Mouse (Mus musculus): ENCODE data around the gene Zfp709.
"Not testable (repeated sequence)": the region's sequence is repeated elsewhere in the genome, so short reads cannot be mapped to it uniquely, and the experiment has no call there.

Gene Zfp709

DNA sequence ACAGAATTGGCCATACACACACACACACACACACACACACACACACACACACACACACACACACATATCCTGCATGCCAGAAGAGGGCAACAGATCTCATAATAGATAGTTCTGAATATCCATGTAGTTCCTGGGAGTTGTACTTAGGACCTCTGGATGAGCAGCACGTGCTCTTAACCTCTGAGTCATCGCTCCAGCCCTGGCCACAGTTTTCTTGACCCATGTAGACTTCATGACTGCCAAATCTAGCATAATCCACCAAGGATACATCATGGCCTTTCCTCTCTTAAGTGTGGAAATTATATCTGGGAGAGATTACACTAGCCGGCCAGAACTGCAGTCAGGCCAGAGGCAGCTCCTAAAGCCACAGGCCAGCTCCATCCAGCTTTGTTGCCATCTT lies 44.7 kb downstream of the Zfp709 start:
- no peak for DNase-seq (ENCODE audit: low spot score)

DNA sequence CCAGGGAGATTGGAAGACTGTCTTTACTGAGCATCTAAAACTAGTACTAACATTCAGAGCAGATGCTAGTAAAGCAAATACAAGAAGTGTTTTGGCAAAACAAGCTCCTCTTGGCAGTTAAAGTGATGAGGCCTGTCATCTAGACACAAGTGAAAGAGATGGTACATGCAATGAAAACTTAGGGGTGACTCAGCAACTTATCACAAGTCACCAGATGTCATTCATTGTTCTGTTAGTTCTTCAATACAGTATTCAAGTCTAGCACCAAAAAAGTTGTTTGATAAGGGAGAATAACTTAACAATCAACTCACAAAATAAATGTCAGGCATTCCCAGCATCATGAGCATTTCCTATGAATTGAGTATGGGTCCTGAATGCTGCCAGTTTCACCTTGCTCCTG lies 46.0 kb downstream of the Zfp709 start:
- DNase-seq (ENCODE audit: low spot score): no peak

DNA sequence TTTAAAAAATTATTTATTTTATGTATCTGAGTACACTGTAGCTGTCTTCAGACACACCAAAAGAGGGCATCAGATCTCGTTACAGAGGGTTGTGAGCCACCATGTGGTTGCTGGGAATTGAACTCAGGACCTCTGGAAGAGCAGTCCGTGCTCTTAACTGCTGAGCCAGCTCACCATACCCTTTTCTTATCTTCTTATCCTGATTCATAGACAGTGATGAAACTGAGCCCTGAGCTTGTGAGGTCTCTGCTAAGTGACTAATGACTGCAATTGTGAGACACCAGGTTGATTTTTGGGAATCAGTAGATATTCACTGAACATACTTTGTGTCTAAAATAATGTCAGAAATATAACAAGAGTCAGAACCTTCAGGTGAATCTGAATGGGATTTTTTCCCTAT lies 56.2 kb downstream of the Zfp709 start:
- not testable (repeated sequence) for DNase-seq (ENCODE audit: low spot score)

DNA sequence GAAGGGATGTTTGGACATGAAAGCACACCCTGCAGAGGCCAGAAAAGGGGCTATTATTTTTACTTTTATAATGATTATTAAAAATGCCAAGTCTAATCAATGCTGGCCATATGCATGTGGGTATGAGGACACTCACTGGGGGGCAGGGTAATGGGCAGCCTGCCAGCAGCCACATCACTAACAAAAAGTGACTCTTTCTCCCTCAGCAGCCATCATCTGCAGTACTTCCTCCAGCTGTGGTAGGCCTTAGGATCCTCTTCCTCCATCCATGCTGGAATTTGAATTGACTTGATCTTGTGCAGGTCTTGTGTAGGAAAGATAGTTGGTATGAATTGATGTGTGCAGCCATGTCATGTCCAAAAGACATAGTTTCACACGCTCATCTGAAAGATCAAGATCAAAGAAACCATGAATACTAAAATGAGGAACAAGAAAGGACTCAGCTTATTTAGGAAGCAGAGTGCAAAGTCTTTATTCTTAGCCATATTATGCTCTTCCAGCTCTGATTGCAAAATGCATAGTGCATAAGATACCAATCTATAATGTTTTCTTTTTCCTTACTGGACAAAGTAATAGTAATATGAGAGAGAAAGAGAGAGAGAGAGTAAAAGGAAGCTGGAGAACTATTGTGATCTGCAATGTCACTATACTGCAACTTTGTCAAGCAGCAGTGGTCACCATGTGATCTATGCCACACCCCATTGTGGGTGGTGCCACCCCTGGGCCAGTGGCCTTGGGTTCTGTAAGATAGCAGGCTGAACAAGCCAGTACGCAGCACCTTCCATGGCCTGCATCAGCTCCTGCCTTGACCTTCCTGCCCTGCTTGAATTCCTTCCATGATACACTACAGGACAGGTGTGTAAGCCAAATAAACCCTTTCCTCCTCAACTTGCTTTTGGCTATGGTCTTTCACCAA lies 58.7 kb downstream of the Zfp709 start:
- DNase-seq (ENCODE audit: low spot score): no peak

DNA sequence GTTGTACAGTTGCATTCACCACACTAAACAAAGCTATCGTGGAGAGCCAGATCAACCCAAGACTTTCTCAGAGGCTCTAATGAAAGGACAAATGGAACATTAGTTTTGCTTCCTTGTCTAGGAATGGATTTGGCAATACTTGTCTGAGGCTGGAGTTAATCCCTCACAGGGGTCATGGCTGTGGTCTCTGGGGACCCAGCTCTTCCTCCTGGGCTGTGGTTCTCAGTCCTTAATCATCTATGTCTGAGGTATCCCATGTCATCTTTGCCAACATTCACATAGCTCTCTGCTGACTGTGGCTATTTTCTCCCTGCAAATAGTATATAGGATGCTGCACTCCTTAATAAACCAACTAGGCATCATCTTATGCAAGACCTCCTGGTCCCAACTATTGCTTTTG lies 60.0 kb downstream of the Zfp709 start:
- DNase-seq (ENCODE audit: low spot score): no peak

All from embryo, embryonic 10.5 days (tissue).